Mouse (Mus musculus) myocyte (in vitro differentiated cells): Measurements from ENCODE around the gene Olfr115. TPM values are rescaled to one million over a fixed set of nuclear protein-coding genes. Genes with fewer than 3 reads are reported as not detected.

Experiments used
- H3K27me3 ChIP-seq: one replicate; pipeline ENCODE4 v1.6.1; 2011; ENCODE audit not compliant: control insufficient read depth, insufficient read depth, insufficient read length
- H3K36me3 ChIP-seq: one replicate; pipeline ENCODE4 v1.6.1; 2011; ENCODE audit not compliant: control insufficient read depth, insufficient read depth
- H3K4me2 ChIP-seq: one replicate; pipeline ENCODE4 v1.6.1; 2011; ENCODE audit warnings: low read depth, control low read depth
- H3K4me3 ChIP-seq: one replicate; pipeline ENCODE4 v1.5.1; 2011; ENCODE audit warnings: mild to moderate bottlenecking, control low read depth, moderate library complexity
- H3K79me2 ChIP-seq: one replicate; pipeline ENCODE4 v1.6.1; 2011; ENCODE audit not compliant: control insufficient read depth, insufficient read depth
- H3ac ChIP-seq: one replicate; pipeline ENCODE4 v1.6.1; 2011; ENCODE audit not compliant: control insufficient read depth, insufficient read length
- CEBPB ChIP-seq: IDR thresholded peaks from 2 replicates; pipeline ENCODE4 v1.6.1; 2011; ENCODE audit warnings: mild to moderate bottlenecking, moderate library complexity; ENCODE audit not compliant: poor library complexity, insufficient read depth, severe bottlenecking
- E2F4 ChIP-seq: IDR thresholded peaks from one replicate; pipeline ENCODE4 v1.6.1; 2011; ENCODE audit warnings: mild to moderate bottlenecking, control low read depth, moderate library complexity; ENCODE audit not compliant: insufficient read depth
- MAX ChIP-seq: IDR thresholded peaks from one replicate; pipeline ENCODE4 v1.6.1; 2011; ENCODE audit warnings: low read depth, mild to moderate bottlenecking, control low read depth
- MYOD1 ChIP-seq, 3 experiments: IDR thresholded peaks; one replicate each; pipeline ENCODE4 v1.6.1; 2011; ENCODE audit warnings: control low read depth in 2 of 3, low read depth in 2 of 3, mild to moderate bottlenecking in 2 of 3, moderate library complexity in 1 of 3; ENCODE audit not compliant: insufficient read length in 2 of 3, control insufficient read depth in 1 of 3
- MYOG ChIP-seq, 3 experiments: IDR thresholded peaks; one replicate each; pipeline ENCODE4 v1.6.1; 2011; ENCODE audit warnings: control low read depth in 2 of 3, low read depth in 2 of 3, mild to moderate bottlenecking in 2 of 3; ENCODE audit not compliant: insufficient read length in 2 of 3, control insufficient read depth in 1 of 3, insufficient read depth in 1 of 3
- POLR2A ChIP-seq: IDR thresholded peaks from one replicate; pipeline ENCODE4 v1.6.1; 2011; ENCODE audit warnings: low read depth, mild to moderate bottlenecking, control low read depth, moderate library complexity; ENCODE audit not compliant: insufficient read length
- POLR2AphosphoS2 ChIP-seq: IDR thresholded peaks from one replicate; pipeline ENCODE4 v1.6.1; 2011; ENCODE audit warnings: low read depth, control low read depth; ENCODE audit not compliant: insufficient read length
- REST ChIP-seq: IDR thresholded peaks from one replicate; pipeline ENCODE4 v1.6.1; 2011; ENCODE audit warnings: mild to moderate bottlenecking, control low read depth, moderate library complexity; ENCODE audit not compliant: insufficient read depth, insufficient read length
- SRF ChIP-seq: IDR thresholded peaks from one replicate; pipeline ENCODE4 v1.6.1; 2011; ENCODE audit warnings: low read depth; ENCODE audit not compliant: control insufficient read depth, insufficient read length
- TCF12 ChIP-seq: IDR thresholded peaks from one replicate; pipeline ENCODE4 v1.6.1; 2011; ENCODE audit warnings: mild to moderate bottlenecking, control low read depth; ENCODE audit not compliant: poor library complexity, insufficient read depth, severe bottlenecking
- TCF3 ChIP-seq: IDR thresholded peaks from one replicate; pipeline ENCODE4 v1.6.1; 2011; ENCODE audit warnings: low read depth, control low read depth; ENCODE audit not compliant: insufficient read length
- USF1 ChIP-seq: IDR thresholded peaks from one replicate; pipeline ENCODE4 v1.6.1; 2011; ENCODE audit warnings: low read depth, mild to moderate bottlenecking, control low read depth, moderate library complexity
- polyA plus RNA-seq: library from polyadenylated mRNA; unstranded; fragments of >200 nt; fragmentation: generic; extraction: Trizol; gene quantifications from one replicate; pipeline ENCODE4 v1.2.1, GENCODE M21; 2012; ENCODE audit warnings: missing spikeins

Gene Olfr115
- polyA plus RNA-seq, result not detected

DNA sequence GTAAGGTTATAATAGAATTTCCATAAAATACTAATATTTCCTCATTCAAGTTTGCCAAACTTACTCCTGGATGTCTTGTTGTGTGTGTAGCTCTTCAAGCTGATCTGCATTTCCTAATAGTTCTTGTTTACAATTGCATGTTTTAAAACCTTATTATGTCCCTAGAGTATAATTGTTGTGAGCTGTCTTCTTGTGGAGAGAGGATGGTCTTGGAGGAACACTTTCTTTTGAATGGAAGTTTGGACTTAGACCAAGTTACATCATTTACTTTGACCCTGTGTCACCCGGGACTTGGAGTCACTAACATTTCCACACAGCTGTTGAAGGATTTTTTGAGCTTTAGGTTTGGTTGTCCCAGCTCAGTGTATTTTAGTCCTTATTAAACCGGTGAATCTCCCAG, at the start of gene Olfr115, which contains the start of gene Olfr116:
Olfr115 (minus strand) TSS at position 101 of the 400 bp plus-strand sequence.
Olfr116 (minus strand) TSS at position 191 of the 400 bp plus-strand sequence.
- Histone ChIP-seq H3K79me2 (no peaks in the 10 kb centered on the region), H3K36me3 (no peaks in the 10 kb centered on the region), H3K27me3 (no peaks in the 10 kb centered on the region), H3K4me2 (no peak within 1 kb of the TSS), H3ac (no peak within 1 kb of the TSS), H3K4me3 (no peak within 1 kb of the TSS)
- TF ChIP-seq SRF (no peak), REST (no peak), POLR2A (no peak), TCF12 (no peak), USF1 (no peak), E2F4 (no peak), MYOG (IDR thresholded peaks at IDR 0.05; ENCODE audit: control insufficient read depth in 1 of 3, insufficient read depth in 1 of 3, insufficient read length in 2 of 3, low read depth in 2 of 3) (no peak), CEBPB (no peak), MAX (no peak), MYOD1 (IDR thresholded peaks at IDR 0.05; ENCODE audit: control insufficient read depth in 1 of 3, insufficient read length in 2 of 3, low read depth in 2 of 3) (no peak), POLR2AphosphoS2 (no peak), TCF3 (no peak)

GRCm38 (mm10) chr17:37666688-37667087, 39.8 kb upstream of the Olfr115 start, which contains the start of gene Olfr118:
Gene Olfr118 (plus strand): TSS chr17:37666988.
- Histone ChIP-seq H3K79me2 (no peaks in the 10 kb centered on the region), H3ac (no peak within 1 kb of the TSS), H3K4me3 (no peak within 1 kb of the TSS), H3K27me3 (no peaks in the 10 kb centered on the region), H3K4me2 (no peak within 1 kb of the TSS), H3K36me3 (no peaks in the 10 kb centered on the region)
- TF ChIP-seq USF1 (no peak), MYOD1 (IDR thresholded peaks at IDR 0.05; ENCODE audit: control insufficient read depth in 1 of 3, insufficient read length in 2 of 3, low read depth in 2 of 3) (no peak), MYOG (IDR thresholded peaks at IDR 0.05; ENCODE audit: control insufficient read depth in 1 of 3, insufficient read depth in 1 of 3, insufficient read length in 2 of 3, low read depth in 2 of 3) (no peak), TCF3 (no peak), POLR2AphosphoS2 (no peak), CEBPB (no peak), TCF12 (no peak), POLR2A (no peak), E2F4 (no peak), SRF (no peak), REST (no peak), MAX (no peak)

DNA sequence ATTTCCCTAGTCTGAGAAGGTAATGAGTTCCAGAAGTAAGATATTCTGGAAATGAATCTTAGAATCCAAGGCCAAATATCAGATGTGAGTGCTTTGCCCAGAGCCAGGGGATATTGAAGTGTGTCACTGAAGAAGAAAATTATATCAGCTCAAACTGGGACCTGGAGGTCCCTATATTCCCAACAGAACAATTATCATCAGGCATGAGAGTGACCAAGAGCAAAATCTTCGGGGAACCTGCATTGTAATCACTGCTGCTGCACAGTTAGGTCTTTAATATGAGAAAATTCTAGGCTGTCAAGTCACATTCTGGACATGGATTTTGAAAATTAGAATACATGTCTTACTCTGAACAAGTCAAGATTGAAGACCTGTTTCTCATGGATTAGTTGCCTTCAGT, 36.8 kb upstream of the Olfr115 start, which contains the start of gene Olfr117:
Olfr117 (minus strand) TSS at position 101 of the 400 bp plus-strand sequence.
- Histone ChIP-seq H3K4me3 (no peak within 1 kb of the TSS), H3ac (no peak within 1 kb of the TSS), H3K79me2 (no peaks in the 10 kb centered on the region), H3K4me2 (no peak within 1 kb of the TSS), H3K27me3 (no peaks in the 10 kb centered on the region), H3K36me3 (no peaks in the 10 kb centered on the region)
- TF ChIP-seq MYOD1 (IDR thresholded peaks at IDR 0.05; ENCODE audit: control insufficient read depth in 1 of 3, insufficient read length in 2 of 3, low read depth in 2 of 3) (no peak), POLR2A (no peak), REST (no peak), MAX (no peak), CEBPB (no peak)

GRCm38 (mm10) chr17:37592643-37593042, 34.3 kb downstream of the Olfr115 start, which contains the start of gene Olfr114:
Gene Olfr114 (minus strand): TSS chr17:37592743.
- H3K4me3 ChIP-seq, result no peak within 1 kb of the TSS
- no peak within 1 kb of the TSS for H3K4me2 ChIP-seq
- H3ac ChIP-seq, result no peak within 1 kb of the TSS
- no peak for TF ChIP-seq POLR2A
- TF ChIP-seq USF1, result no peak
- no peak for TF ChIP-seq TCF12
- no peak for TF ChIP-seq MYOG (IDR thresholded peaks at IDR 0.05; ENCODE audit: control insufficient read depth in 1 of 3, insufficient read depth in 1 of 3, insufficient read length in 2 of 3, low read depth in 2 of 3)
- TF ChIP-seq REST, result no peak
- no peak for TF ChIP-seq POLR2AphosphoS2
- no peak for TF ChIP-seq E2F4
- no peak for TF ChIP-seq TCF3
- TF ChIP-seq CEBPB, result no peak
- no peaks in the 10 kb centered on the region for H3K79me2 ChIP-seq
- H3K27me3 ChIP-seq, result no peaks in the 10 kb centered on the region
- no peaks in the 10 kb centered on the region for H3K36me3 ChIP-seq

DNA sequence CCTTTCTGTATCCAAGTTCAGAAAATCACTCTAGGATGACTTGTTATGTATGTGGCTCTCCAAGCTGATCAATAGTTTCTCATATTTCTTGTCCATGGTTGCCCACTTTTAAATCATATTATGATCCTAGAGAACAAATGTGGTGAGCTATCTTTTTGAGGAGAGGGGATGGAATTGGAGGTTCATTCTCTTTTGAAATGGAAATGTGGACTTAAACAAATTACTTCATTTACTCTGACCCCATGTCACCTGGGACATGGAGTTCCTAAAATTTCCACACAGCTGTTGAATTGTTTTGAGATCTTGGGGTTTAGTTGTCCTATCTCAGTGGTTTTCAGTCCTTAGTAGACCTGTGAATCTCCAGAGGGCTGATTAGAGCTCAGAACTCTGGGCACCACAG, 49.3 kb downstream of the Olfr115 start, which contains the start of gene Olfr113:
Olfr113 (minus strand) TSS at position 101 of the 400 bp plus-strand sequence.
- Histone ChIP-seq H3K4me3 (no peak within 1 kb of the TSS), H3K79me2 (no peaks in the 10 kb centered on the region), H3K36me3 (no peaks in the 10 kb centered on the region), H3K4me2 (no peak within 1 kb of the TSS), H3K27me3 (no peaks in the 10 kb centered on the region), H3ac (no peak within 1 kb of the TSS)
- TF ChIP-seq POLR2A (no peak), REST (no peak), USF1 (no peak), TCF12 (no peak), MYOG (IDR thresholded peaks at IDR 0.05; ENCODE audit: control insufficient read depth in 1 of 3, insufficient read depth in 1 of 3, insufficient read length in 2 of 3, low read depth in 2 of 3) (no peak), MAX (no peak), POLR2AphosphoS2 (no peak), TCF3 (no peak), CEBPB (no peak), MYOD1 (IDR thresholded peaks at IDR 0.05; ENCODE audit: control insufficient read depth in 1 of 3, insufficient read length in 2 of 3, low read depth in 2 of 3) (no peak), E2F4 (no peak), SRF (no peak)
